Mouse (Mus musculus) urinary bladder, adult 18-20 months (tissue): ENCODE data around the gene Lin54.

Experiments
- DNase-seq, 2 experiments: peaks; one replicate each; pipeline ENCODE4 v3.0.0; 2022; ENCODE audit warnings: low spot score in 2 of 2, mixed read lengths in 2 of 2

Gene Lin54

DNA sequence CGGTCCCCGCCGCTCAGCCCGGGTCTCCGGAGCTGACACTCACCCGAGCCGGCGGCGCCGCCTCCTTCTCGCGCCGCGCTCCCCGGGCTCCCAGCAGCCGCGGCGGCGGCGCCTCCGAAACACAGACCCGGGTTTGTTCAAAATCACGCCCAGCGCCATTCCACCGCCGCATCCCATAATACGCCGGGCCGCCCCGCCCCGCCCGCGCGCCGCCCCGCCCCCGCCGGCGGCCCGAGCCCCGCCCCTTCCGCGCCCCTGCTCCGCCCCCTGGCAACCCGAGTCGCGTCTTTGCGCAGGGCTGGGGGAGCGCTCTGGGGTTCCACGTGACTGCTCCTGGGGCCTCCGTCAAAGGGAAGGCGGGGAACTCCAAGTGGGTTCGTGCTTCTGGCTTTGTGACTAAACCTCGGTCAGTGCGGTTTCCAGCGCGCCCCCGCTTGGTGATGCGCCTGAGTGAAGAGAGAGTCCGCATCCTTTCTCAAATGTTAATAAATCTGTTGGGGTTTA lies at the start of gene Lin54:
Gene Lin54 (minus strand): TSS at position 182 of the 504 bp plus-strand sequence.
- DNase-seq: peak; percentile 74 to 84

DNA sequence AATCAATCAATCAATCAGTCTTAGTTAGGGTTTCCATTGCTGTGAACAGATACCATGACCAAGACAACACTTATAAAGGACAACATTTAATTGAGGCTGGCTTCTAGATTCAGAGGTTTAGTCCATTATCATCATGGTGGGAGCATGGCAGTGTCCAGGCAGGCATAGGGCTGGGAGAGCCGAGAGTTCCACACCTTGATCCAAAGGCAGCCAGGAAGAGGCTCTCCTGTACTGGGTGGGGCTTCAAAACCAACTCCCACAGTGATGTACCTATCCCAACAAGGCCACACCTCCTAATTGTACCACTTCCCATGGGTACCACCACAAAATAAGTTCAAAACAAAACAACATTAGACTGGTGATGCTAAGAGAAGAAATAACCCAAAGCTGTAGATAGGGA lies 49.7 kb upstream of the Lin54 start:
- no peak for DNase-seq

DNA sequence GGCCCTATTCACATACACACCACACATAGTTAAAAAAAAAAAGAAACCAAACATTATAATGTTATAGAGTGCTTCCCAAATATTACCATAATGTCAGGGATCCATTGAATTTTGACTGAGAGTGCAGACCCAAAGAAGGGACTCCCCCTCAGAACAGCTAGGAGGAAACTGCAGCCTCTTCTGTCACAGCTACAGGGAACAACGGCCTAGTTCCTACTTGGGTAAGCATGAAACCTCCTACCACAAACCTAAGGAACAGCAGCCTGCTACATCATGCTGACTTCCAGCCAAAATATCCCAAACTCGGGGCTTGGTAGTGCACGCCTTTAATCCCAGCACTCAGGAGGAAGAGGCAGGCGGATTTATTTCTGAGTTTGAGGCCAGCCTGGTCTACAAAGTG lies 48.9 kb upstream of the Lin54 start:
- no peak for DNase-seq

DNA sequence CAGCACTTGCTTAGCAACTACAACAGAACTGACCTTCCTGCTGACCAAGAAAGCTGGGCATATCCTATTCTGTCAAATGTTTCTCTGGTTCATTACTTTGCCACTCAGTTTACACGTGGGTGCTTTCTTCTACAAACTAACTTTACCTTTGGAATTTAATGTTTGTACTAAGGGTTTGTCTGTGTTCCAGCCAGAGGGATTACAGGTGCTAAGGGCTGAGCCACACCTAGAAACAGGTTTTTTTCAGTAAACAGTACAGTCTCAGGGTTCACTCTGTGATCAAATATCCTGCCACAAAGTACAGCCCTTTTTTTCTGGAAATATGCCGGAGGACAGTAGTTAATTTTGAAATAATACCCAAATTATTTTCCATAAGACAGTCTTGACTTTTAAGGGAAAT lies 47.8 kb upstream of the Lin54 start:
- no peak for DNase-seq

DNA sequence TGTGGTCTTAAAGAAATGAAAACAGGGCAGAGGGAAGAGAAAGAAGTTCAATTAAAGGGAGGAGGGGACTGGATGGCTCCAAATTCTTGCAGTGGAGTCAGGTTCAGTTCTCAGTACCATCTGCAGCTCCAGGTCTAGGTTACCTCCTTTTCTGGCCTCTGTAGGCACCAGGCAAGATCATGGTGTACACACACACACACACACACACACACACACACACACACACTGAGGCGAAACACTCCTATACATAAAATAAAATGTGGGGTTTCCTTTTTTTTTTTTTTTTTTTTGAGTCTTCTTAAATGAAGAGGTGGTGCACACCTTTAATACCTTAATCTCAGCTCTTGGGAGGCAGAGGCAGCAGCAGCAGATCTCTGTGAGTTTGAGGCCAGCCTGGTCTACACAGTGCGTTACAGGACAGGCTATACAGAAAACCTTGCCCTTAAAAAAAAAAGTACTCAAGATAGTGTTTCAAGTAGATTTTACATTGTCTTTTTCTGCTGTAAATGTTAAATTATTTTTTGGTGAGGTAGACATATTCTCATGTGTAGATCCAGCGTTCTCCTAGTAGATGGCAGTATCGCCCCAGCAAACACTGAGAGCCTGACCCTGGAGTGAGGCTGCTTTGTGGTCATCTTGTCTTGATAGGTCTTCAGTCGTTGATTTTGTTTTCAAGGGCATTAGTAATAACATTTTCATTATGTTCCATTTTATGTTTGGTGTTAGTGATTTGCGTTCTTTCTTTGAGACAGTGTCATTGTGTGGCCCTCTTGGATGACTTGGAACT lies 46.0 kb upstream of the Lin54 start:
- no peak for DNase-seq

DNA sequence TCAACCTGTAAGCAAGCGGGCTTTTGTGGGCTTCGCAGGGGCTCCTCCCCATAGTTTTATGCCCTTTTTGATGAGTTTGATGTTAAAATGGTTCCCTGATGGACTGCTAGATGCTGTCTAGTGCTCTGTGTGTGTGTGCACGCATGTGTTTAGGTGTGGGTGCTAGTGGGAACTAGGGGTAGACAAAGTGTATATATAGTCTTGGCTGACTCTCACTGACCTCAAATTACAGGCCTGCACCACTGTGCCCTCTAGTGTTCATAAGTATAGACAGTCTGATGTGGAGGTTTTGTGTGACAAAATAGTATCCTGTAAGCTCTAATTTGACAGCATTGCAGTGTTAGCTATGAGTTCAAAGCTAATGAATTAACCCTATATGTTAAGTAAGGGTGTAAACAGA lies 36.2 kb upstream of the Lin54 start:
- no peak for DNase-seq

DNA sequence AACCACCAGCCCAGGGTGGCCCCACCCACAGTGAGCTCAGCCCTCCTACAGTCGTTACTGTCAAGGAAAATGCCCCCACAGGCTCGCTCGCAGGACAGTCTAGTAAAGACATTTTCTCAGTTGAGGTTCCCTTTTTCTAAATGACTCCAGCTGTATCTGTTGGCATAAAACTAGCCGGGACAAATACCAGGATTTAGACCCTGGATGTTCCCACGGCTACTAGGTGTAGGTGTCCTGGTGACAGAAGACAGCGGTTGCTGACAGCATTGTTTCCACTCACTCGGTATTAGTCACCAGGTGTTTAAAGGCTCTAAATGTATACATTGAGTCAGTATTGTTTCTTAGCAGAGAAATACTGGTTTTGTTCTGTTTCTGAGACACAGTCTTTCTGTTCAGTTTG lies 35.4 kb upstream of the Lin54 start:
- no peak for DNase-seq

DNA sequence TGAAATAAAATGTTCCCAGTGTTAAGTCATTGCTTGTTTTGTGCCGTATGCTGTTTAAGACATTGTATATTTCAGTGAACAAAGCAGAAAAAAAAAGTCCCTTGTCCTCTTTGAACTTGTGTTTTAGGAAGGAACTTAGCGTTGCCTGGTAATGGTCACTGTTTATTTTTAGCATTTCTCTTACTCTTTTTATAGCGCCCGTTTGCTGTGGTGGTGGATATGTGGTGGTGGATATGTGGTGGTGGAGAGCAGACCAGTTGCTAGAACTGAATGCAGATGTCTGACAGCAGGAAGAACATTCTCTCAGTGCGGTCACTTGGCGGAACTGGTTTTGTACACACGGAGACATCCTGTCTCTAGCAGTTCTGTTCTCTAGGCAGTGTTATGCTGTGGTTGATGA lies 25.7 kb upstream of the Lin54 start:
- DNase-seq: no peak

DNA sequence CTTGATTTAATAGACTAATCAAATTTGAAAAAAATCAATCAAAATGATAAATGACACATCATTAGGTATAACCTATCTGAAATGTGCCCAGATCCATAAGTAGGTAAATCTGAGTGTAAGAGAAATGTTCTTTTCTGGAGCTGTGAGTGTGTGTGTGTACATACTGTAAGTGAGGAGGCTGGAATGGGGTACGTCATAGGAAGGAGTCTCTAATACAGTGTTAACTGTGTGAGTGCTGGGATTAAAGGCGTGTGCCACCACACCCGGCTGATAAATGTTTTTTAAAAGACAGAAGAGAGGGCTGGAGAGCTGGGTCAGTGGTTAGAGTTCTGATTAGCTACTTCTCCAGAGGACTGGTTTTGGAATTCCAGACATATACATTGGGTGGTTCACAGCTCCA lies 25.2 kb upstream of the Lin54 start:
- no peak for DNase-seq

DNA sequence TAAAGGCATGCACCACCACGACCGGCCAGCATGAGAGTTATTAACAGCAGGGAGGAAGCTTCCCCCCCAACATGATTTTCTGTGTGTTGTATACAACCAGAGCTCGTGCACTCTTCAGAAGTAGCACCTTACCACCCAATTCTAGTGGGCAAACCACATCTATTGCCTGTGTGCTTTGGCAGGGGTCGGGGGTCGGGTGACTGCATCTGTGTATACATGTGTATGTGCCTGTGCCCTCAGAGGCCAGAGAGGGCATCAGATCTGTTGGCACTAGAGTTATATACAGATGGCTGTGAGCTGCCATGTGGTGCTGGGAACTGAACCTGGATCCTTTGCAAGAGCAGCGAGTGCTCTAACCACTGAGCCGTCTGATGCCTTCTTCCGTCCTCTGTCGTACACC lies 24.5 kb upstream of the Lin54 start:
- DNase-seq: no peak

DNA sequence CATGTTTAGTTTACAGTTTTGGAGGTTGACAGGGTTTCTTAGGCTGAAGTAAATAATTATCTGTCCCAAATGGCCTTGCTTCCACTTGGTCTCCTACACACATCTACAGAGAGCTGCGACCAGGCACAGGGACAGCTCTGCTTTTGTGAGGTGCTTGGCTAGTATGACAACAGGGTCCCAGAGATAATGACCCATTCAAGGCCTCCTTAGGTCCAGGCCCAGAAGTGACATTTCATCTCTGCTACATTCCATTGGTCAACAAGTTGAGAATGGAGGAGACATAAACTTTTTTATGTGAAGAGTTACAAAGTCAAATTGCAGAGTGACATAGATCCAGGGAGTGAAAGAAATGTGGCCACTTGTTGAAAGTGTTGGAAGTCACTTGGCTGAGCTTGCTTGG lies 22.9 kb upstream of the Lin54 start:
- DNase-seq: no peak

DNA sequence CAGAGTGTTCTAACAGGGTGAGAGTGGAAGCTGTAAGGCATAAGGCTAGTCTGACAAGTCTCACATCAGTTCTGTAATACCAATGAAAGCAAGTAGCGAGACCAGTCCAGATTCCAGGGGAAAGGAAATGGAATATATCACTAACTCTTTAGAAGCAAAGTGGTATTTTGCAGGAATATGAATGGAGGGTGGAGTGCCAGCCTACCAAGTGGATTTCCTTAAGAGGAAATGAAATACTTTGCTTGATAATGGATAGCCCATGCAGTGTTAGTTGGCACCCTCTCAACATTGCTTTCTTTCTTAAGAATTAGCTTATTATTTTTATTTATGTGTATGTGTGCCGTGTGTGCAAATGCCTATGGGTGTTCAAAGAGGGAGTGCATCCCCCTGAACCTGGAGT lies 19.8 kb upstream of the Lin54 start:
- DNase-seq: no peak

DNA sequence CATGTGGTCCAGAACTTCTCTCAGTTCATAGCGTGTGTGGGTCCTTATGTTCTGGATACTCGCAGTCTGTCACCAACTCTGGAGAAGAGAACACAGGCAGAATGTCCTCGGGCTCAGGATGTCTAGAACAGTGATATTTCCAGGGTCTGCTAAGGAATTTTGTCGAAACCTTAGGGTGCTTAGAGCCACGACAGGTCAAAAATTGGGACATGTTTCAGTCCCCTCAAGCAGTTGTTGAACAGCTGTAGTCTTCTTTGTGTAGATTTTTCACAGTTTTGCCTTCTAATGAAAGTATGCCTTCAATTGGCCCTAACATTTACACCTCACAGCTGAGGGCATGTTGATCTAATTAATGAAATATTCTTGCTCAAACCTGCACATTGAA lies 18.6 kb upstream of the Lin54 start:
- DNase-seq: no peak

DNA sequence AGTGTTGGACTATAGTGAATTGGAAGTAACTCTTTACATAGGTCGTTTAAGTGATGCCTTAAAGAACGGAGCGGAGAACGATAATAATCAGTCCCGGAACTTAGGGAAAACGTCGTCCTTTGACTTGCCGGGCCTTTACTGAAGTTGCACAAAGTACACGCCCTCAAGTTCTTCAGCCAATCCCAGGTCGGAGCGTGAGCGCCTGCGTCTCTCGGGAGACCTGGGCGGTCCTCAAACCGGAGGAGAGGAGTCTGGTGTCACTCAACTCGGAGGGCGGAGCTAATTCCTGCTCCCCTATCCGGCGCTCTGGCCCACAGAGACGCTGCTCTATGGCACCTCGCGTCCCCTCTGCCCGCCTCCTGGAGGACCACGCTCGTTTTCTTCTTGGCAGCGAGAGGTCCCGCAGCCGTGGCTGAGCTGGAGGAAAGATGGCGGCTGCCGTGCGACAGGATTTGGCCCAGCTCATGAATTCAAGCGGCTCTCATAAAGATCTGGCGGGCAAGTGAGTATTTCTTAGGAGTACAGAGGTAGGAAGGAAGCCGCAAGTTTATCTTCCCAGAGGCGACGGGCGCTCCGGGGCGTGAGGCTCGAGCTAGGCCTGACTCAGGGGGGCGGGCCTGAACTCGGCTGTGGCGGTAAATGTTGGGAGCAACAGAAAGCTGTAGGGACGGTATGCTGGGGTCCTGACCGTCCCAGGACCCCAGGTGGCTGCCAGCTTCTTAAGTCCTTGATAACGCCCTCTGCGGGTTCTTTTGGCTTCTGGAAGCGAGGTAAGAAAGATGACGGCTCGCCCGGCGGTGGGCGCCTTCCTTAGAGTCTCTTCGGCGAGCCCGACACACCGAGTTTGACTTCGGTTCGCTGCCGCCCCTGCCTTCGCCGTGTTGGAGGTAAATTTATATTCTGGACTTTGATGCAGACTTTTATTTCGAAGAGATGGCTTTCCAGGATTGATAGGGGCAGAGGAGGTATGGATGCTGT lies 17.9 kb upstream of the Lin54 start, which contains the start of gene Cops4:
Gene Cops4 (plus strand): TSS at position 261 of the 978 bp plus-strand sequence.
- peak; percentile 95 to 97 for DNase-seq

DNA sequence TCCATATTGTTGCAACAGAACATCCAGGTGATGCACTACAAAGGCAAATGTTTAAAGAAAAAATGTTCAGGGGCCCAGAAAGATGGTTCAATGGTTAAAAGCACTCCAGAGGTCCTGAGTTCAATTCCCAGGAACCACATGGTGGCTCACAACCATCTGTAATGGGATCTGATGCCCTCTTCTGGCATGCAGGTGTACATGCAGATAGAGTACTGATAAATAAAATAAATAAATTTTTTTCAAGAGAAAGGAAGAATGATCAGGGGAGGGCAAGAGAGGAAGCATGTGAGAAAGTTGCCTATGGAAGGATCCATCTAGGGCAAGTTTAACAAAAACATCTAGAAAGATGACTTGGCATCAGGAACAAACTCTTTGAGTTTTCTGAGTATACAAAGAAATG lies 12.1 kb upstream of the Lin54 start:
- DNase-seq: no peak

DNA sequence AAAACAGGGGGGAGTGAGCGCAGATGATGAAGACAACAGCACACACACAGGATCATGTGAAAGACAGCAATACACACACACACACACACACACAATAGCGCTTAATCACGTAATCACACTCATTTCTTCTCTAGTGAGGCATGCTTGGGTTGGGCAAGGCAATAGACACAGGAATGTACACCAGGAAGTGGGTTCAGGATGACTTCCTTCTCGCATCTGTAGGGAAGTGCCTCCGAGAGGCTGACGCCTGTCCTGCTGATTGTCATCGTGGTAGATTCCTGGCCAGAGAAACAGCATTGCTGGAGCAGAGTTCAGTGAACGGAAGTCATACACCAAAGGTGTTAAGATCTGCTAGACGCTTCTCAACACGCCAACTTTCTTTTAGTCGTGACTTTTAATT lies 8.8 kb upstream of the Lin54 start:
- DNase-seq: no peak

DNA sequence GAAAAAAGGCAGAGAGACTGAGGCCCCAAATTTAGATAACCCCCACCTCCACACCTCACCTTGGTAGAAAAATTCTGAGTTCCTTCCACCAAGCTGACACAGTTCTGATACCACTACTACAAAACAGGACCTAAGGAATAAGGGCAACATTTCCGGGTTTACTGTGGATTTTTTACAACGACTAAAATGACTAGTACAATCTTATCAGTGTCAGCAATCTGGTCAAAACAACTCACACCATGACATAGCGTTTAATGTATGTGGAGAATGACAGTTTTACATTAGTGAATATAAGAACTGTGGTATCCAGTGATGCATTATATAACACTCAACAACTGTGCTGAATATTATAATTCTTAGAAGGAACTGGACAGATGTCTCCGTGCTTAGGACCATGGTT lies 828 bp upstream of the Lin54 start:
- no peak for DNase-seq

DNA sequence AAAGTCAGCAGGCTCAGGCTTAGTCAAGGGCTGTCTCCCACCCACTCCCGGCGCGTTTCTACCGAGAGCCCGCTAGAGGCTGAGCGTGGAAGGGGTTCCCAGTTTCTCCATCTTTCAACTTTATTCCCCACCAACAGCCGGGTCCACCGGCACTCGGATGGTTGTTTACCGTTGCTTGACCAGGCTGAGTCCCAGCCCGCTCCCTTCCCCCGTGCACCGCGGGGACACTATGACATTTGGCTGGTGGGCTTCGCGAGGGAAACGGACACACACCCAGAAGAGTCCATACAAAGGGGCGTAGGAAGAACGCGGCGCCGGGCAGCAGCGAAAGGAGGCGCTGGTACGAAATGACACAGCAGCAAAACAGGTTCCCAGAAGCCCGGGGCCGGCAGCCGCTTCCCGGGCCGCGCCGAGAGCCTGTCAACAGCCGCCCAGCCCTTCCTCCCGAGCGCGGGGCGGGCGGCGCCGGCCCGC lies 571 bp downstream of the Lin54 start:
- DNase-seq: peak; percentile 15 to 42

DNA sequence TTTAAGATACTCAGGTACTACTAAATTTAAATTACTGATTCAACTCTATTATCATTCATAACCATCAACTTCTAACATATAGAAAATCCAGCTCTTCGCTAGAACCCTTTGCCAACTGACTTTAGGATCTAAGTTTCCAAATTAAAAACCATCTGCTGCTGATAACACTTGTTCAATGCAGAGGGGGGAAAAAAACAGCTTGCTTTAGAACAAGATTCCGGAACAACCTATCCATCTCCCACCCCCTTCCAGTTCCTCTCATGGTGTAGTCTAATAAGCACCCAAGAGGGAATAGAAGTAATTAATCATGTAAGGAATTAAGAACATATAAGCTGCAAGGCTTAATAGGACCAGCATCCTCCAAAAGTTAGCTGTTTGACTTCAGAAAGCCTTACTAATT lies 1.2 kb downstream of the Lin54 start:
- no peak for DNase-seq

DNA sequence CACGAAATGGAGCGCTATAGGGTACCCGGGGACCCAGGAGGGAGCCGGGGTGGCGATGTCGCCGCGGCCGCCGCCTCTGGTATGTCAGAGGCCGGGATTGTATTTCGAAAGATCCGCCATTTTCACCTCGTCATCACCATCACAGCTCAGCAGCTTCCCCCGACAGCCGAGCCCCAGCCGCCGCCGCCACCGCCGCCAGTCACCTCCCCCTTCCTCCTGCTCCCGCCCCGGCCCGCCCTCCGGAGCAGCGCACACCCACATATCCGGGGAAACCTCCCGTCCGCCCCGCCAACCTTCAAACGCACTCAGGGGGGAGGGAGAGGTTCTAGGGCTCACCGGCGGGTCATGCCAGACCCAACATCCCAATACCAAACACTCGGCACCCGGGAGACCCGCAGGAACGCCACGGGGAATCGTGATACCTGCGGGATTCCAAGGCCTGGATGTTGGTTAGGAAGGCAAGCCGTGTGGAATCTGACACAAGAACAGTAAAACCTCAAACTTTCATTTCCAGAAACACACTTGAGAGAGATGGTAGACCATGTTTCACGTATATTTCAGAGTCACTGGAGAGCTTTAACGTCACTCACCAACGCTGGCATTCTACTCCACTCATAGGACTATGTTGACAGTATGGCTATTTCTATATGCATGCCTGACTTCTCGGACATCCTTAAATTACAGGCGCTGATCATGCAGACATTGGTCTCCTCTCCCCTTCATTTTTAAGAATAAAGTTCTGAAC lies 1.8 kb downstream of the Lin54 start:
- peak; percentile 63 to 74 for DNase-seq

DNA sequence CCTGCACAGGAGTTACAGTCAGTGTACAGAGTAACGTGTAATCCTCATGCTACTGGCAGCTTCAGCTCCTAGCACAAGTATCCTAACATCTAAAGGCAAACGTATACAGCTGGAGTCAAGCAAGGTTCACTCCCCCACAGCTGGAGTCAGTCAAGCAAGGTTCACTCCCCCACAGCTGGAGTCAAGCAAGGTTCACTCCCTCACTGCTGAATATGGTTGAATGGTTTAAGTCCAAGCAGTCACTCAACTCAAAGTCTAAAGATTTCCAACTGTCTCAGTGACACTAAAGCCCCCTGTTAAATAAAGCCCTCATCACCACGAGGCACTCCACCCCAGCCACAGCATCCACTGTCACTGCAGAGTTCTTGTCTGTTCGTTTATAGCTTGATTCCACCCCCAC lies 8.7 kb downstream of the Lin54 start:
- no peak for DNase-seq

DNA sequence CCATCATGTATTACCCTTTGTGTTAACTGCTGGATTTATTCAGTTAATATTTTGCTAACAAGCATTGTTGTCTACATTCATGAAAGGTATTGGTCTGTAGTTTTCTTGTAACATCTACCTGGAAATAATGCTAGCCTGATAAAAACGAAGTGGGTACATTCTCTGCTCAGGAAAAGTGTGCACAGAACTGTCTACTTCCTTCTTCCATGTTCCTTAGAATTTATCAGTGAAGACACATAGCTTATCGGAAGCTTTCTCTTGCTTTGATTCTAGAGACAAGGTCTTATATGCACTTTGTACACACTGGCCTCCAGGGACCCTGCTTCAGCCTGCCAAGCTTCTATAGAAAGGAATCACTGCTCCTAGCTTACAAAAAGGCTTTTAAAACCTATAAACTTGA lies 11.1 kb downstream of the Lin54 start:
- DNase-seq: no peak
